Mouse (Mus musculus): ENCODE data around the gene 2010111I01Rik. TPM values are rescaled to one million over a fixed set of nuclear protein-coding genes. Genes with fewer than 3 reads are reported as not detected.

Gene 2010111I01Rik
- polyA plus RNA-seq, 1 experiment = 47.5 TPM

DNA sequence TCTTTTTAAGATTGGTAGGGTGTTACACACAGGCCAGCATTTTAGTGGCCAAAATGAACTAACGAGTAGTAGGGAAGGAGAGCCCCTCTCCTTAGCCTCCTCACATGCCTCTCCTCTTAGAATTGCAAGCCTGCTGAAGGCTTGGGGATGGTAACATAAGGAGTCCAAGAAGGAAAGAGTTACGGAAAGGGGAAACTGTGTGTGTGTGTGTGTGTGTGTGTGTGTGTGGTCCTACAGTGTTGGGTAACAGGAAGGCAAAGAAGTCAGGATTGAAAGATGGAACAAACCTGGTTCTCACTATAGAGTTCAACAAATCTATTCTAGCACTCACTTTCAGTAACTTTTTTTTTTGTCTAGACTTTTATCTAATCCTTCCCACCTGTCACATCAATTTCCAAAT lies 1.3 kb upstream of the 2010111I01Rik start:
- 63% methylated on average over 2 of the region's 2 CpGs for WGBS
- H3K4me3 ChIP-seq (replicated peaks; ENCODE audit: control insufficient read depth, low read depth, low read length) = no peak overlapping the region
- TF ChIP-seq POLR2A (IDR thresholded peaks at IDR 0.05; ENCODE audit: borderline replicate concordance, control insufficient read depth, low read depth, low read length) (no peak), CTCF (IDR thresholded peaks at IDR 0.05; ENCODE audit: control insufficient read depth, insufficient read depth, low read length) (no peak)
- H3K4me1 ChIP-seq (ENCODE audit: control insufficient read depth, insufficient read depth, low read length) = no peaks in the 10 kb centered on the region; the same call in 1 of the 2 replicates
- H3K27ac ChIP-seq (ENCODE audit: control insufficient read depth, insufficient read depth, low read depth, low read length, poor library complexity) = no peak overlapping the region

- TF ChIP-seq POLR2A (IDR thresholded peaks at IDR 0.05; ENCODE audit: borderline replicate concordance, control insufficient read depth, low read depth, low read length) (no peak), CTCF (IDR thresholded peaks at IDR 0.05; ENCODE audit: control insufficient read depth, insufficient read depth, low read length) (no peak)
- 88% methylated on average over 12 of the region's 12 CpGs for WGBS
- H3K4me3 ChIP-seq (replicated peaks; ENCODE audit: control insufficient read depth, low read depth, low read length) = no peak overlapping the region
- no peaks in the 10 kb centered on the region; the same call in 1 of the 2 replicates for H3K4me1 ChIP-seq (ENCODE audit: control insufficient read depth, insufficient read depth, low read length)
- no peak overlapping the region for H3K27ac ChIP-seq (ENCODE audit: control insufficient read depth, insufficient read depth, low read depth, low read length, poor library complexity)
Observed at GRCm38 (mm10) chr13:62968223-62968622, 3.5 kb downstream of the 2010111I01Rik start.

DNA sequence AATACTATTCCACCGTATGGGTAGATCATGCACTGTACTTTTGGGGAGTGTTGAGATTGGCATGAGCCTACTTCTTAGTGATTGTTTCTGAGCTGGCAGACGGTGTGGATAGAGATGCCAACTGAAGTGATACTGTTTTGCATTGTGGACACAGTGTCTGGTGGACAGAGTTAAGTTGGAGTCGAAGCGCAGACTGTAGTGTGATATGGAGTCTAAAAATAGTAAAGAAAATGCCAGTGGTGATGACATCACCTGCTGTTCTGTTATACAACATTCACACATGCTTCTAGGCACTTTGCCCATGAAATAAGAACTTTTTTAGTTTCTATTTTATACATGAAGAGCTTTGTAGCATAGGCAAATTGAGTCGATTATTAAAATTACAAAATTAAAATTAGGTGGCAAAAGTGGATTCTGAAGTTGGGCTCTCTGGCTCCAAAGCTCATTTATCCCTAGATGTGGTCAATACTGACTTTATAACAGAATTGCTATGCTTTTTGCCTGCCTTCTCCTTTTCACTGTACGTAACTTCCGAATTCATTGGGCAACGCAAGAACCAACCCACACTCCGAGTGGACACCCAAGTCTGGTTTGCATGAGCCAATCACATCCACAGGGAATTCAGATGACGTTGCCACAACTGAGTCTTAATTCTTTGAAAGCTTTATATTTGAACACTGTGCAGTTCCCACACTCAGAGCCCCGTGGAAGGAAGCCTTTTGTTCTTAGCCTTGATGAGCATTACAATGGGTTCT lies 6.0 kb downstream of the 2010111I01Rik start:
- 55% methylated on average over 11 of the region's 11 CpGs for WGBS
- no peak overlapping the region for H3K4me3 ChIP-seq (replicated peaks; ENCODE audit: control insufficient read depth, low read depth, low read length)
- no peak overlapping the region for H3K27ac ChIP-seq (ENCODE audit: control insufficient read depth, insufficient read depth, low read depth, low read length, poor library complexity)
- H3K4me1 ChIP-seq (ENCODE audit: control insufficient read depth, insufficient read depth, low read length) = no peaks in the 10 kb centered on the region
- TF ChIP-seq CTCF (IDR thresholded peaks at IDR 0.05; ENCODE audit: control insufficient read depth, insufficient read depth, low read length) (no peak), POLR2A (IDR thresholded peaks at IDR 0.05; ENCODE audit: borderline replicate concordance, control insufficient read depth, low read depth, low read length) (no peak)

- 76% methylated on average over 3 of the region's 3 CpGs for WGBS
- Histone ChIP-seq H3K27ac (ENCODE audit: control insufficient read depth, insufficient read depth, low read depth, low read length, poor library complexity) (no peak overlapping the region), H3K4me1 (ENCODE audit: control insufficient read depth, insufficient read depth, low read length) (no peaks in the 10 kb centered on the region), H3K4me3 (replicated peaks; ENCODE audit: control insufficient read depth, low read depth, low read length) (no peak overlapping the region)
- TF ChIP-seq CTCF (IDR thresholded peaks at IDR 0.05; ENCODE audit: control insufficient read depth, insufficient read depth, low read length) (no peak), POLR2A (IDR thresholded peaks at IDR 0.05; ENCODE audit: borderline replicate concordance, control insufficient read depth, low read depth, low read length) (no peak)
Observed at GRCm38 (mm10) chr13:62972403-62972802, 7.7 kb downstream of the 2010111I01Rik start.

DNA sequence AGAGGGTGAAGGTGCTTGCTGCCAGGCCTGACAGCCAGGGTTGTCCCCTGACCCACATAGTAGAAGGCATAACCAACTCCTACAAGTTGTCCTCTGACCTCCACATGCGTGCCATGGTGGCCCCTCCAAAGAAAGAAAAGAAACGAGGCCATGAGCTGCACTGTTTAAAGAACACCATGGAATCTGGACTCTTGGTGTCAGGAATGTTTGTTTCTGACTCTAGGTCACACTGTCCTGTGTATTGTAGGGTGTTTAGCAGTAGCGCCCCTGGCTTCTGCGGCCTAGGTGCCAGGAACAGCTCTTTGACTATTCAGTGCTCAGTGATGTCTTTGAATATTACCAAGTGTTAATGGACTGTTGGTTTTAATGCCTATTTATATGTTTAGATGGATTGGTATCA lies 8.4 kb downstream of the 2010111I01Rik start:
- H3K4me1 ChIP-seq (ENCODE audit: control insufficient read depth, insufficient read depth, low read length) = no peaks in the 10 kb centered on the region
- no peak overlapping the region for H3K27ac ChIP-seq (ENCODE audit: control insufficient read depth, insufficient read depth, low read depth, low read length, poor library complexity)
- no peak overlapping the region for H3K4me3 ChIP-seq (replicated peaks; ENCODE audit: control insufficient read depth, low read depth, low read length)
- WGBS = 87% methylated on average over 4 of the region's 4 CpGs
- TF ChIP-seq POLR2A (IDR thresholded peaks at IDR 0.05; ENCODE audit: borderline replicate concordance, control insufficient read depth, low read depth, low read length) (no peak), CTCF (IDR thresholded peaks at IDR 0.05; ENCODE audit: control insufficient read depth, insufficient read depth, low read length) (no peak)

DNA sequence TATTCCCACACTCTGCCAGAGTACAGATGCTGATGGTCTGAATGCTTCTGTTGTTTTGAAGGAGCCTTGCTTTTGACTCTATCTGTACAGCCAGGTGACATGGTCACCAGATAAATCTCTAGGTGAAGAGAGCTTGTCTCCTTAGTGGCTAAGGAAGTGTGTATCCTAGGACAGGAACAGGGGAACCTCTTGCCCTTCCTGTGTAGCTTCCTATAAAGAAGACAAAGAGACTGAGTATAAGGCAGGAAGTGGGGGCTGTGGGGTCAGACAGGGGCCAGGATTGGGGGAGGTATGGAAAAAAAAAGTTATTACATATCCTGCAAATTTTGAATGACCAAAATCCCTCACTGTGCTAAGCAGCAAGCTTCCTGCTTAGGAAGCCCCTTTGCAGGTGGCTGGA lies 13.4 kb downstream of the 2010111I01Rik start:
- TF ChIP-seq POLR2A (IDR thresholded peaks at IDR 0.05; ENCODE audit: borderline replicate concordance, control insufficient read depth, low read depth, low read length) (no peak), CTCF (IDR thresholded peaks at IDR 0.05; ENCODE audit: control insufficient read depth, insufficient read depth, low read length) (no peak)
- no peak overlapping the region for H3K27ac ChIP-seq (ENCODE audit: control insufficient read depth, insufficient read depth, low read depth, low read length, poor library complexity)
- H3K4me3 ChIP-seq (replicated peaks; ENCODE audit: control insufficient read depth, low read depth, low read length) = no peak overlapping the region
- H3K4me1 ChIP-seq (ENCODE audit: control insufficient read depth, insufficient read depth, low read length) = no peaks in the 10 kb centered on the region; the same call in 1 of the 2 replicates

DNA sequence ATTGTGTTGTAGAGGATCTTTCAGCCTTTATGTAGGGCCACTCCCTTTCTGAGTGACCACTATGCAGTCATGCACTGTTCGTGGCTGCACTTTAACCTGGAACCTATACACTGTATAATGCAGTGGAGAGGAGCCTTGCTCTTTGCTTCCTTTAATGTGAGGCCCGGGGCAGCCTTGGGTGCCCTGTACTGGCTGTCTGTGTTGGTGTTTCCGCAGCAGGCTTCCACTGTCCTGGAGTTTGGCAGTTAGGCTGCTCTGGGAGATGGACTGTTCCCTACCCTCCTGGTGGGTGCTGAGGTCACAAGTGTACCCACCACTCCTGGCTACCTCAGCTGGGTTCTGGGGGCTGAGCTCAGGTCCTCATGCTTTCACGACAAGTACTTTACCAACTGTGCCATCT lies 14.1 kb downstream of the 2010111I01Rik start:
- WGBS = 66% methylated on average over 4 of the region's 4 CpGs
- H3K4me1 ChIP-seq (ENCODE audit: control insufficient read depth, insufficient read depth, low read length) = no peaks in the 10 kb centered on the region; the same call in 1 of the 2 replicates
- TF ChIP-seq CTCF (IDR thresholded peaks at IDR 0.05; ENCODE audit: control insufficient read depth, insufficient read depth, low read length) (no peak), POLR2A (IDR thresholded peaks at IDR 0.05; ENCODE audit: borderline replicate concordance, control insufficient read depth, low read depth, low read length) (no peak)
- no peak overlapping the region for H3K27ac ChIP-seq (ENCODE audit: control insufficient read depth, insufficient read depth, low read depth, low read length, poor library complexity)
- no peak overlapping the region for H3K4me3 ChIP-seq (replicated peaks; ENCODE audit: control insufficient read depth, low read depth, low read length)

DNA sequence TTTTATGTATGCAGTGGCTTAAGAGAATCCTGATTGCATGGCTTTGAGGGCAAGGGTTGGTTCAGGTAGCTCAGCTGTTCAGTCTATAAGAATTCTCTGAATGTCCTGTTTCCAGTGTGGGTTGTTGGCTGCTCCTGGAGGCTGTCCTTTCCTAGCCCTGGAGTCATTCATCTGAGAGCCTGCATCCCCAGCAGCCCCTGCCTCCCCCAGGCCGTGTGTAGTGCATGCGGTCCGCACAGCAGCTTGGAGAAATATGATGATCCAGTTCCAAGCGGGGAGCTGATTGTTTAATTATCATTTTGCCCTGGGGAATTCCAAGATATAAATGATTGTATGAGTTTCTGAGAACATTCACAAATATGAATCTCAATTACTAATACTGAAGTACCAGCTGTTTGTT lies 14.5 kb downstream of the 2010111I01Rik start:
- WGBS = 91% methylated on average over 4 of the region's 4 CpGs
- TF ChIP-seq CTCF (IDR thresholded peaks at IDR 0.05; ENCODE audit: control insufficient read depth, insufficient read depth, low read length) = no peak
- no peak for TF ChIP-seq POLR2A (IDR thresholded peaks at IDR 0.05; ENCODE audit: borderline replicate concordance, control insufficient read depth, low read depth, low read length)
- Histone ChIP-seq H3K4me3 (replicated peaks; ENCODE audit: control insufficient read depth, low read depth, low read length) (no peak overlapping the region), H3K27ac (ENCODE audit: control insufficient read depth, insufficient read depth, low read depth, low read length, poor library complexity) (no peak overlapping the region), H3K4me1 (ENCODE audit: control insufficient read depth, insufficient read depth, low read length) (no peaks in the 10 kb centered on the region; the same call in 1 of the 2 replicates)
